Mouse (Mus musculus): Measurements from ENCODE around the gene L3mbtl3. TPM values are rescaled to one million over a fixed set of nuclear protein-coding genes. Genes with fewer than 3 reads are reported as not detected.

Gene L3mbtl3
- total RNA-seq (2023), result 10 to 100 TPM; 53.5 to 54.2 TPM

GRCm38 (mm10) chr10:26375790-26376545 lies at the start of gene L3mbtl3:
L3mbtl3 (minus strand) TSS chr10:26375971.

GRCm38 (mm10) chr10:26229488-26229887 lies 146.3 kb downstream of the L3mbtl3 start, which contains the start of gene Samd3:
Samd3 (plus strand) TSS chr10:26229707.

Other genes starting within 250 kb of the L3mbtl3 start
- gene Samd3, start 146.3 kb downstream of the L3mbtl3 start, total RNA-seq (2023), result 10 to 100 TPM in 1 of 2 experiments, 1 to 10 TPM in 1; 9.2 to 11.1 TPM

Data from T-cell, adult 66 days (primary cell).